Mouse (Mus musculus) lung, embryonic 15.5 days (tissue): ENCODE measurements around the gene Wdr45. TPM values are rescaled to one million over a fixed set of nuclear protein-coding genes. Genes with fewer than 3 reads are reported as not detected.

ENCODE experiments used
- ATAC-seq: fragments of 200-750 bp; cut with Nextera tagmentation; 2 replicates; pipeline ENCODE4 v1.8.0; 2017; ENCODE audit warnings: moderate number of reproducible peaks, borderline replicate concordance; ENCODE audit not compliant: low FRiP score, low TSS enrichment; ENCODE audit errors: extremely low read depth
- H3K27ac ChIP-seq: fragments of 300-500 bp; sonication (generic); 2 replicates; pipeline ENCODE4 v1.5.1; 2015; ENCODE audit warnings: moderate library complexity, mild to moderate bottlenecking, inconsistent platforms
- H3K27me3 ChIP-seq: fragments of 300-500 bp; sonication (generic); 2 replicates; pipeline ENCODE4 v1.6.1; 2015; ENCODE audit warnings: inconsistent platforms
- H3K36me3 ChIP-seq: fragments of 300-500 bp; sonication (generic); 2 replicates; pipeline ENCODE4 v1.6.1; 2015; ENCODE audit warnings: inconsistent platforms
- H3K4me1 ChIP-seq: fragments of 300-500 bp; sonication (generic); 2 replicates; pipeline ENCODE4 v1.6.1; 2015; ENCODE audit warnings: inconsistent platforms
- H3K4me2 ChIP-seq: fragments of 300-500 bp; sonication (generic); 2 replicates; pipeline ENCODE4 v1.6.1; 2015; ENCODE audit warnings: inconsistent platforms, mild to moderate bottlenecking, moderate library complexity
- H3K4me3 ChIP-seq: fragments of 300-500 bp; sonication (generic); 2 replicates; pipeline ENCODE4 v1.5.1; 2015; ENCODE audit warnings: mild to moderate bottlenecking, inconsistent platforms
- H3K9ac ChIP-seq: fragments of 300-500 bp; sonication (generic); 2 replicates; pipeline ENCODE4 v1.6.1; 2015; ENCODE audit warnings: inconsistent platforms
- H3K9me3 ChIP-seq: fragments of 300-500 bp; sonication (generic); 2 replicates; pipeline ENCODE4 v1.6.1; 2016; ENCODE audit warnings: inconsistent platforms
- WGBS: fragments of 180-500 bp; shearing (Covaris S2); methylation state at CpG from one replicate; pipeline ENCODE4 v1.1.7; 2015; 5-methylcytosine and 5-hydroxymethylcytosine counted together
- polyA plus RNA-seq: library from polyadenylated mRNA; unstranded; fragments of >200 nt; fragmentation: Nextera tagmentation; extraction: Ambion mirVana; gene quantifications from 2 replicates; pipeline ENCODE4 v1.2.1, GENCODE M21; 2015

Wdr45 gene
- polyA plus RNA-seq, 1 experiment from 2014 or later, result 79.5 TPM

DNA sequence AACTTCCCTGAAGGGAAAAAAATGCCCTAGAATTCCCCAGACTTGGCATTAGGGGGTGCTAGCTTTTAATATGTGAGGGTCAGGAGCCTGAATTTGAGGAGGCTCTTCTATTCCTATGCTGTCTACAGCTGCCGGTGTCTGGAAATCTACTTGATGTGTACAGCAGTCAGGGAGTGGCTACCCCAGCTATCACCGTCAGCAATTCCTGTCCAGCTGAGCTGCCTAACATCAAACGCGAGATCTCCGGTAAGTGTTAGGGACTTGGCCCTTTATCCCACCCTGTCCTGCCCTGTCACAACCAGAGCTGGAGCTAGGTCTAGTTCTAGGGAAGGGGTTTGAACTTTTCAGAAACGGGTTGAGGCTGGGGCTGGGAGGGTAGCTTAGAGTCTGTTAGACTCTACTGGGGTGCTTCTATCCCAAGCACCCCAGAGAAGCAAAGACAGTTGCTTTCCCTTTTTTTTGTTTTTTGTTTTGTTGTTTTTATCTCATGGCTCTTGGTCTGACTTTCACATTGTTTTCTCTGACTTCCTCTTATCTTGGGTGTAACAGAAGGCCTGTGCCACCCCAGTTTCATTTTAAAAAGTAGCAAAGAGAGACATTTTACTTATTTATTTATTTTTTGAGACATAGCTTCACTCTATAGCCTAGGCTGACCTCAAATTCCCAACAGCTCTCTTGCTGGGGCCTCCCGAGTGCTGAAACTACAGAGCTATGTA is 55.3 kb downstream of the Wdr45 start:
- Histone ChIP-seq H3K4me1 (peaks cover 15% of the 10 kb centered on the region), H3K36me3 (peaks cover 35% of the 10 kb centered on the region), H3K4me2 (no peak overlapping the region), H3K9ac (no peak overlapping the region), H3K9me3 (no peaks in the 10 kb centered on the region), H3K27ac (no peak overlapping the region), H3K27me3 (no peaks in the 10 kb centered on the region), H3K4me3 (no peak overlapping the region)
- no peak for ATAC-seq
- 87% methylated on average over 7 of the region's 7 CpGs for WGBS

- Histone ChIP-seq H3K4me2 (no peak overlapping the region), H3K36me3 (peaks cover 28% of the 10 kb centered on the region), H3K4me1 (no peaks in the 10 kb centered on the region), H3K9ac (no peak overlapping the region), H3K4me3 (no peak overlapping the region), H3K9me3 (no peaks in the 10 kb centered on the region), H3K27ac (no peak overlapping the region), H3K27me3 (no peaks in the 10 kb centered on the region)
- ATAC-seq, result no peak
- 48% methylated on average over 2 of the region's 2 CpGs for WGBS
Measured at GRCm38 (mm10) chrX:7772766-7773165, 58.6 kb downstream of the Wdr45 start.

GRCm38 (mm10) chrX:7775501-7776205 is 61.5 kb downstream of the Wdr45 start:
- Histone ChIP-seq H3K27ac (no peak overlapping the region), H3K9me3 (no peaks in the 10 kb centered on the region), H3K4me2 (no peak overlapping the region), H3K36me3 (peaks cover 15% of the 10 kb centered on the region), H3K9ac (no peak overlapping the region), H3K4me3 (no peak overlapping the region), H3K27me3 (no peaks in the 10 kb centered on the region), H3K4me1 (no peaks in the 10 kb centered on the region)
- ATAC-seq, result no peak
- WGBS, result 70% methylated on average over 9 of the region's 9 CpGs

GRCm38 (mm10) chrX:7776329-7777082 is 62.4 kb downstream of the Wdr45 start:
- Histone ChIP-seq H3K4me1 (no peaks in the 10 kb centered on the region), H3K9ac (no peak overlapping the region), H3K4me2 (no peak overlapping the region), H3K36me3 (peaks cover 8% of the 10 kb centered on the region; the same call in 1 of the 2 replicates), H3K4me3 (no peak overlapping the region), H3K27me3 (no peaks in the 10 kb centered on the region), H3K9me3 (no peaks in the 10 kb centered on the region), H3K27ac (no peak overlapping the region)
- ATAC-seq, result peak; percentile 46; the same call in 1 of the 2 replicates
- 39% methylated on average over 8 of the region's 8 CpGs for WGBS

Other genes starting within 250 kb of the Wdr45 start
- 0.05 TPM in 1 of 2 replicates, not detected in the other for gene Foxp3, start 140.7 kb upstream of the Wdr45 start, polyA plus RNA-seq
- 1.9 and 2.2 TPM in 2 replicates for gene Ppp1r3f, start 140.1 kb upstream of the Wdr45 start, polyA plus RNA-seq
- gene Ccdc22, start 108.8 kb upstream of the Wdr45 start, polyA plus RNA-seq, result 31.9 and 32.1 TPM in 2 replicates
- not detected in 2 replicates for gene Cacna1f, start 107.2 kb upstream of the Wdr45 start, polyA plus RNA-seq
- gene Syp, start 75.9 kb upstream of the Wdr45 start, polyA plus RNA-seq, result 1.9 and 3.4 TPM in 2 replicates
- 8.5 and 8.8 TPM in 2 replicates for gene Prickle3, start 57.1 kb upstream of the Wdr45 start, polyA plus RNA-seq
- gene Plp2, start 42.9 kb upstream of the Wdr45 start, polyA plus RNA-seq, result 186 and 191 TPM in 2 replicates
- gene Magix, start 33.1 kb upstream of the Wdr45 start, polyA plus RNA-seq, result 0.53 and 0.62 TPM in 2 replicates
- gene Gpkow, start 17.2 kb upstream of the Wdr45 start, polyA plus RNA-seq, result 46.9 and 49.1 TPM in 2 replicates
- not detected in 2 replicates for gene Gm45208, start 7.9 kb downstream of the Wdr45 start, polyA plus RNA-seq
- gene Praf2, start 14.1 kb downstream of the Wdr45 start, polyA plus RNA-seq, result 58.9 and 60.6 TPM in 2 replicates
- gene Ccdc120, start 36.6 kb downstream of the Wdr45 start, polyA plus RNA-seq, result 23.5 and 23.6 TPM in 2 replicates
- 29.2 and 30.5 TPM in 2 replicates for gene Tfe3, start 48.2 kb downstream of the Wdr45 start, polyA plus RNA-seq
- gene Gripap1, start 75.4 kb downstream of the Wdr45 start, polyA plus RNA-seq, result 39.7 and 41.7 TPM in 2 replicates
- 1.4 and 1.6 TPM in 2 replicates for gene Kcnd1, start 108.0 kb downstream of the Wdr45 start, polyA plus RNA-seq
- 42.2 and 46.6 TPM in 2 replicates for gene Otud5, start 127.0 kb downstream of the Wdr45 start, polyA plus RNA-seq
- gene Pim2, start 163.9 kb downstream of the Wdr45 start, polyA plus RNA-seq, result 8.6 and 10.3 TPM in 2 replicates
- gene Slc35a2, start 169.7 kb downstream of the Wdr45 start, polyA plus RNA-seq, result 37.6 and 38.6 TPM in 2 replicates
- 114 and 115 TPM in 2 replicates for gene Pqbp1, start 184.9 kb downstream of the Wdr45 start, polyA plus RNA-seq
- gene Timm17b, start 185.0 kb downstream of the Wdr45 start, polyA plus RNA-seq, result 155 TPM in 2 replicates
- gene Gm10491, start 193.5 kb downstream of the Wdr45 start, polyA plus RNA-seq, result not detected in 2 replicates
- gene Gm10490, start 195.2 kb downstream of the Wdr45 start, polyA plus RNA-seq, result not detected in 2 replicates
- gene Pcsk1n, start 205.5 kb downstream of the Wdr45 start, polyA plus RNA-seq, result 0.86 and 1.9 TPM in 2 replicates
- not detected in 2 replicates for gene Eras, start 214.3 kb downstream of the Wdr45 start, polyA plus RNA-seq
- 24.1 and 26.8 TPM in 2 replicates for gene Hdac6, start 233.6 kb downstream of the Wdr45 start, polyA plus RNA-seq